Mouse (Mus musculus): ENCODE measurements around the gene Ctnna3. TPM values are rescaled to one million over a fixed set of nuclear protein-coding genes. Genes with fewer than 3 reads are reported as not detected.

Ctnna3 gene
- total and polyA plus RNA-seq, 2 experiments from 2014 or later: 0.51 to 0.52 TPM

DNA sequence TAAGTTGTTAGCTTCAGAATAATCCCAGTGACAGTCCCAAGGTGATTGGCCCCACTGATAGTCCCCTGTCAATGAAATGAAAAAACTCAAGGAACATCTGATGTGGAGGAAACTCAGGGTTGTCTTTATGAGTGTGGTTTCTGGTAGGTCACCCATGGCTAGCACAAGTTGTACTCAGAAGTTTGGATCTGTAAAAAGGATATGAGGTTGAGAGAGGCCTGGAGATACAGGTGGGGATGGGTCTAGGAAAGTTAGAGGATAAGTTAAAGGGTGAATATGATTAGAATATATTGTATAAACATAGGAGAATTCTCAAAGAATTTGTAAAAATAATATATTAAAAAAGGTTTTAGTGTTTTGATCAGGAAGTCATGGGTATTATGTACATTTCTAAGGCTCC, 497.4 kb downstream of the Ctnna3 start, which contains the start of gene Gm10118:
TSS of gene Gm10118 (minus strand) at position 101 of the 400 bp plus-strand sequence.
- Histone ChIP-seq H3K9ac (no peak within 1 kb of the TSS), H3K27me3 (ENCODE audit: insufficient read depth, low read length) (no peaks in the 10 kb centered on the region), H3K4me1 (ENCODE audit: insufficient read depth) (no peaks in the 10 kb centered on the region), H3K4me3 (ENCODE audit: low read depth, low read length) (no peak within 1 kb of the TSS), H3K4me2 (ENCODE audit: low read depth) (no peak within 1 kb of the TSS), H3K9me3 (ENCODE audit: low read length) (no peaks in the 10 kb centered on the region), H3K36me3 (ENCODE audit: insufficient read depth) (no peaks in the 10 kb centered on the region), H3K27ac (ENCODE audit: low read depth, low read length) (no peak within 1 kb of the TSS)
- no peak for ATAC-seq
- no peak for DNase-seq
- TF ChIP-seq CTCF (IDR thresholded peaks at IDR 0.05; ENCODE audit: low read depth): no peak

DNA sequence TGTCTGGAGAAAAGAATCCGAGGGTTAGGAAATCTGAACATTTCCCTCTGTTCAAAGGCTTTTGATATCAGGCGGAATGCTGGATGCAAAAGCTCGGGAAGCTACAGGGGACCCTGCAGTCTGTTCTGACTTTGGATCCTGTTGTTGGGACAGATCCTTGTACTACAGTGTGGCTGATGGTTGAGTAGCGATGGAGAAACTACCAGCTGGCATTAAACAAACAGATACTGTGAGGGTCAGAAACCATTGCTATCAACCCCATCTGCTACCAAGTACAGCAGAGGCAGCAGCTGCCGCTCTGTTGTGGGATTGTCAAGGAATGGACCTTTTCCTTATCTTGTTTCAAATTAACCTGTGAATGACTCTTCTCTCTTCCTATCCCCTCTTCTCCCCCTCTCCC, 504.0 kb downstream of the Ctnna3 start:
- no peak for TF ChIP-seq CTCF (IDR thresholded peaks at IDR 0.05; ENCODE audit: low read depth)
- no peak overlapping the region for H3K4me3 ChIP-seq (ENCODE audit: low read depth, low read length)
- no peak overlapping the region for H3K27ac ChIP-seq (ENCODE audit: low read depth, low read length)
- H3K4me1 ChIP-seq (ENCODE audit: insufficient read depth): no peaks in the 10 kb centered on the region
- no peak for DNase-seq
- no peaks in the 10 kb centered on the region for H3K27me3 ChIP-seq (ENCODE audit: insufficient read depth, low read length)
- H3K9ac ChIP-seq: no peak overlapping the region
- no peaks in the 10 kb centered on the region for H3K9me3 ChIP-seq (ENCODE audit: low read length)
- no peaks in the 10 kb centered on the region for H3K36me3 ChIP-seq (ENCODE audit: insufficient read depth)
- WGBS: 53% methylated on average over 5 of the region's 5 CpGs
- no peak for ATAC-seq
- H3K4me2 ChIP-seq (ENCODE audit: low read depth): no peak overlapping the region

DNA sequence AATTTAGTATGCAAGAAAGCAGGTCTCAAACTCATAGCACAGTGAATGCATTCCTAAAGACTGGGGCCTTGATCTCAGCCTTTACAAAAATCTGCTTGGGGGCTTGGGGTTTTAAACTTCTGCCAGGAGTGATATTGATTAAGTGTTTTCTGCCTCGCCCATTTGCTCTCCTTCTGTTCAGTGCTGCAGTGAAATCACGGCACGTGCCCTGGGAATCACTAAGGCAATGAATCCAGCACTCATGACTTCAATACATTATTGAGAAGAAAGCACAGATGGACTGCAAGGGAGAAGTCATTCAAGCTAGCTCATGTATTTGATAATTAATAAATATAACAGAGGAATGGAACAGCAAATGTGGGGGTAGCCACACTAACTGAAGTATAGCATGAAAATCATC, 515.6 kb downstream of the Ctnna3 start:
- no peak overlapping the region for H3K4me3 ChIP-seq (ENCODE audit: low read depth, low read length)
- DNase-seq (no peak), ATAC-seq (no peak)
- no peak overlapping the region for H3K9ac ChIP-seq
- no peaks in the 10 kb centered on the region for H3K36me3 ChIP-seq (ENCODE audit: insufficient read depth)
- no peaks in the 10 kb centered on the region for H3K9me3 ChIP-seq (ENCODE audit: low read length)
- no peaks in the 10 kb centered on the region for H3K27me3 ChIP-seq (ENCODE audit: insufficient read depth, low read length)
- H3K4me2 ChIP-seq (ENCODE audit: low read depth): no peak overlapping the region
- no peaks in the 10 kb centered on the region for H3K4me1 ChIP-seq (ENCODE audit: insufficient read depth)
- no peak for TF ChIP-seq CTCF (IDR thresholded peaks at IDR 0.05; ENCODE audit: low read depth)
- WGBS: 64% methylated on average over 3 of the region's 3 CpGs
- H3K27ac ChIP-seq (ENCODE audit: low read depth, low read length): no peak overlapping the region

DNA sequence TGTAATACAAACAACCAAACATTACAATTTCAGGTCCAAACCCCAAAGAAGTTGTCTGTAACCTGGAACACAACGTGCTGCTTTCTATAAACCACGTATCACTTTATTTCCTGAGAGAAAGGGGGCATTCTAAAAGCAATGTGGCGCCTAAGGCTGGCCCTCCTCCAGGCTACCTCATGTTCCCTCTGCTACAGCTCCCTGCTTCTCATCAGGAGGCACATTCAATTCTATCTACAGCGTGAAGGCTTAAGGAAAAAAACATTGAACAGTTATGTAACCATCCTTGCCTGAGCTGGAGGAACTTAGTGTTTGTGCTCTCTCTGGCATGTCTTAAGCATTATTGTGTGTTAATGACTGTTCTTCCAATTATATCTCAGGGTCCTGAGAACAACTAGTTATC, 517.4 kb downstream of the Ctnna3 start:
- Histone ChIP-seq H3K27ac (ENCODE audit: low read depth, low read length) (no peak overlapping the region), H3K4me3 (ENCODE audit: low read depth, low read length) (no peak overlapping the region), H3K36me3 (ENCODE audit: insufficient read depth) (no peaks in the 10 kb centered on the region), H3K4me1 (ENCODE audit: insufficient read depth) (no peaks in the 10 kb centered on the region), H3K4me2 (ENCODE audit: low read depth) (no peak overlapping the region), H3K9me3 (ENCODE audit: low read length) (no peaks in the 10 kb centered on the region), H3K9ac (no peak overlapping the region), H3K27me3 (ENCODE audit: insufficient read depth, low read length) (no peaks in the 10 kb centered on the region)
- 57% methylated on average over 4 of the region's 4 CpGs for WGBS
- no peak for DNase-seq
- no peak for TF ChIP-seq CTCF (IDR thresholded peaks at IDR 0.05; ENCODE audit: low read depth)
- ATAC-seq: no peak

DNA sequence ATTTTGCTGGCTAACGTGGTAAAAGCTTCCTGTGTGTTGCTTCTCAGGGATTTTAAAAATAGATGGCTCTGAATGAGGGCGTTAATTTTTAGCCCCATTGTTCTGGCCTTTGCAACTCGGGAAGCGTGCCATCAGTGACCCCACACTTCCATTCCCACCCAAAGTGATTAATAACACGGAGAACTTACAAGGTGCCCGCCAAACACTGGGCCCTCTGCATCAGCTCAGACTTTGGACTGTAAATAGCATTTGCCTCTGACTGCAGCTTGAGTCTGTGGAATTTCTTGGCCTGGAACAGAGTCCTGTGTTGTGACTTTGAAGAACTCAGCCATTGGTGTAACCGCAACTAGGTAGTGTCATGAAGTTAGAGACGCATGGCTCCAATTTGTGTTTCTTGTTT, 521.0 kb downstream of the Ctnna3 start:
- ATAC-seq: no peak
- Histone ChIP-seq H3K4me1 (ENCODE audit: insufficient read depth) (no peaks in the 10 kb centered on the region), H3K4me3 (ENCODE audit: low read depth, low read length) (no peak overlapping the region), H3K4me2 (ENCODE audit: low read depth) (no peak overlapping the region), H3K9ac (no peak overlapping the region), H3K9me3 (ENCODE audit: low read length) (no peaks in the 10 kb centered on the region), H3K27ac (ENCODE audit: low read depth, low read length) (no peak overlapping the region), H3K36me3 (ENCODE audit: insufficient read depth) (no peaks in the 10 kb centered on the region), H3K27me3 (ENCODE audit: insufficient read depth, low read length) (no peaks in the 10 kb centered on the region)
- no peak for DNase-seq
- TF ChIP-seq CTCF (IDR thresholded peaks at IDR 0.05; ENCODE audit: low read depth): no peak
- WGBS: 54% methylated on average over 8 of the region's 8 CpGs

DNA sequence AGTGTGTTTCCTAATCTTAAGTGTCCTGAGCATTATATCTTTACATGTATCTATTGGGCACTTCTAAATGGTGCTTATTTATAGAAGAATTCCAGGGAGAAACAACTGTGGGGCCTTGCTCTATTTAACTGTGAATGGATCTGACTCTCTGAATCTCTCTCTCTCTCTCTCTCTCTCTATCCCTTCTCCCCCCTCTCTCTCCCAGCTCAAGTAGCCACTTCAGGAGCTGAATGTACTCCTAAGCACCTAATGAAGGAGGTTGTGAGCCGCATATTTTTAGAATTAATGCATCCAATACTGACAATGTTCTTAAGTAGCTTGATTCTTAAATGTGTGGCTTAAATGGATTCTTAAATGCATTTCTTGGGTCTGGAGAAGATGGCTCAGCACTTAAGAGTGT, 521.6 kb downstream of the Ctnna3 start:
- Histone ChIP-seq H3K27me3 (ENCODE audit: insufficient read depth, low read length) (no peaks in the 10 kb centered on the region), H3K4me3 (ENCODE audit: low read depth, low read length) (no peak overlapping the region), H3K9me3 (ENCODE audit: low read length) (no peaks in the 10 kb centered on the region), H3K9ac (no peak overlapping the region), H3K27ac (ENCODE audit: low read depth, low read length) (no peak overlapping the region), H3K4me2 (ENCODE audit: low read depth) (no peak overlapping the region), H3K36me3 (ENCODE audit: insufficient read depth) (no peaks in the 10 kb centered on the region), H3K4me1 (ENCODE audit: insufficient read depth) (no peaks in the 10 kb centered on the region)
- DNase-seq (no peak), ATAC-seq (no peak)
- WGBS: 76% methylated on average over 1 of the region's 1 CpGs
- TF ChIP-seq CTCF (IDR thresholded peaks at IDR 0.05; ENCODE audit: low read depth): no peak

DNA sequence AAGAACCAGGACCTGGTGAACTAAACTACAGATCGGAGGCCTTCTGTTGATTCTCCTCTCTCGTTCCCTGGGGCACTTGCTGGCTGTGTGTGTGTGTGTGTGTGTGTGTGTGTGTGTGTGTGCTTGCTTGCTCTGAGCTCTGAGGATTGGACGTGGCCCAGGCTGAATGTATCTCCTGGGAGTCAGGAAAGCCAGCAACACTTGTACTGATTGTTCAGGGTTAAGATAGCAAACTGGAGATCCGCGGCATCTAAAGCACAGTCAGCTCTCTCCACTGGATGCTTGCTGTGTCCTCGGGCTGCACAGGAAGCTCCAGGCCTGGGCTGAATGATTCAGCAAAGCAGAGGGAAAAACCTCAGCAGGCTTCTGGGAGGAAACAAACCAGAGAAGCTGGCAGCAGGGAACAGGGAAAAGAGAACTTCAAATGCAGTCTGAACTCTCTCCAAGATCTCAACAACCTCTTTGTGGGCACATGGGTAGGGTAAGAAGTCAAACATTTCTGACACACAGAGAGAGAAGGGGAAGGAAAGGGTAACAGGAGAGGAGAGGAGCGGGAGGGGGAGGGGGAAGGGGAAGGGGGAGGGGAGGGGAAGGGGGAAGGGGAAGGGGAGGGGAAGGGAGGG, 524.5 kb downstream of the Ctnna3 start:
- H3K4me3 ChIP-seq (ENCODE audit: low read depth, low read length): no peak overlapping the region
- 0 out of 2 replicates have a peak overlapping the region, but pooled peaks have one; percentile 15 for H3K27ac ChIP-seq (ENCODE audit: low read depth, low read length)
- H3K9ac ChIP-seq: no peak overlapping the region
- H3K4me2 ChIP-seq (ENCODE audit: low read depth): no peak overlapping the region
- no peaks in the 10 kb centered on the region for H3K27me3 ChIP-seq (ENCODE audit: insufficient read depth, low read length)
- no peak for TF ChIP-seq CTCF (IDR thresholded peaks at IDR 0.05; ENCODE audit: low read depth)
- no peaks in the 10 kb centered on the region for H3K36me3 ChIP-seq (ENCODE audit: insufficient read depth)
- no peaks in the 10 kb centered on the region for H3K4me1 ChIP-seq (ENCODE audit: insufficient read depth)
- ATAC-seq: 0 out of 2 replicates have a peak, but pooled peaks have one; percentile 16
- 32% methylated on average over 6 of the region's 7 CpGs for WGBS
- no peak for DNase-seq
- H3K9me3 ChIP-seq (ENCODE audit: low read length): no peaks in the 10 kb centered on the region

All from forebrain, postnatal 0 days (tissue).